Mouse (Mus musculus): ENCODE measurements around the gene Foxn4. TPM values are rescaled to one million over a fixed set of nuclear protein-coding genes. Genes with fewer than 3 reads are reported as not detected.

Gene Foxn4
- not detected in 2 replicates for polyA plus RNA-seq (2012; rRNA removed)

GRCm38 (mm10) chr5:114273693-114274402, at the start of gene Foxn4:
TSS of gene Foxn4 (minus strand) at chr5:114273807.
- no peak for DNase-seq (ENCODE audit: low read depth, low spot score)
- 1% methylated on average over 52 of the region's 56 CpGs for WGBS

- WGBS: 52% methylated on average over 25 of the region's 25 CpGs
- no peak for DNase-seq (ENCODE audit: low read depth, low spot score)
Measured at GRCm38 (mm10) chr5:114323105-114323790, 49.6 kb upstream of the Foxn4 start.

GRCm38 (mm10) chr5:114309680-114310036, 36.1 kb upstream of the Foxn4 start:
- whole genome bisulfite sequencing: 20% methylated on average over 11 of the region's 11 CpGs
- no peak for DNase-seq (ENCODE audit: low read depth, low spot score)

GRCm38 (mm10) chr5:114308765-114309679, 35.4 kb upstream of the Foxn4 start:
- DNase-seq (ENCODE audit: low read depth, low spot score): peak; percentile 16
- whole genome bisulfite sequencing: 31% methylated on average over 18 of the region's 18 CpGs

- DNase-seq (ENCODE audit: low read depth, low spot score): no peak
- 44% methylated on average over 5 of the region's 5 CpGs for WGBS
Measured at GRCm38 (mm10) chr5:114306496-114306895, 32.9 kb upstream of the Foxn4 start.

- WGBS: 74% methylated on average over 6 of the region's 6 CpGs
Measured at GRCm38 (mm10) chr5:114303166-114303565, 29.6 kb upstream of the Foxn4 start.

GRCm38 (mm10) chr5:114299883-114300610, 26.4 kb upstream of the Foxn4 start:
- 87% methylated on average over 24 of the region's 24 CpGs for WGBS
- no peak for DNase-seq (ENCODE audit: low read depth, low spot score)

More at GRCm38 (mm10) chr5:114303166-114303565, 29.6 kb upstream of the Foxn4 start:
- no peak for DNase-seq (ENCODE audit: low read depth, low spot score)

GRCm38 (mm10) chr5:114299156-114299855, 25.7 kb upstream of the Foxn4 start:
- DNase-seq (ENCODE audit: low read depth, low spot score): no peak
- WGBS: 46% methylated on average over 22 of the region's 22 CpGs

- WGBS: 48% methylated on average over 18 of the region's 18 CpGs
- DNase-seq (ENCODE audit: low read depth, low spot score): no peak
Measured at GRCm38 (mm10) chr5:114298212-114298894, 24.7 kb upstream of the Foxn4 start.

GRCm38 (mm10) chr5:114296693-114297631, 23.4 kb upstream of the Foxn4 start:
- no peak for DNase-seq (ENCODE audit: low read depth, low spot score)
- WGBS: 28% methylated on average over 22 of the region's 22 CpGs

GRCm38 (mm10) chr5:114290004-114290403, 16.4 kb upstream of the Foxn4 start:
- no peak for DNase-seq (ENCODE audit: low read depth, low spot score)
- WGBS: 74% methylated on average over 3 of the region's 3 CpGs

- no peak for DNase-seq (ENCODE audit: low read depth, low spot score)
Measured at GRCm38 (mm10) chr5:114288874-114289273, 15.3 kb upstream of the Foxn4 start, which contains the start of gene Myo1h. TSS of gene Myo1h (plus strand) at chr5:114289166.

GRCm38 (mm10) chr5:114288396-114288795, 14.8 kb upstream of the Foxn4 start:
- no peak for DNase-seq (ENCODE audit: low read depth, low spot score)
- WGBS: 78% methylated on average over 5 of the region's 5 CpGs

More at GRCm38 (mm10) chr5:114288874-114289273, 15.3 kb upstream of the Foxn4 start, which contains the start of gene Myo1h:
- 34% methylated on average over 13 of the region's 13 CpGs for WGBS

- WGBS: 58% methylated on average over 16 of the region's 16 CpGs
- no peak for DNase-seq (ENCODE audit: low read depth, low spot score)
Measured at GRCm38 (mm10) chr5:114286872-114287571, 13.4 kb upstream of the Foxn4 start.

- DNase-seq (ENCODE audit: low read depth, low spot score): no peak
- 79% methylated on average over 4 of the region's 4 CpGs for WGBS
Measured at GRCm38 (mm10) chr5:114286102-114286501, 12.5 kb upstream of the Foxn4 start.

GRCm38 (mm10) chr5:114285398-114285700, 11.7 kb upstream of the Foxn4 start:
- DNase-seq (ENCODE audit: low read depth, low spot score): no peak
- WGBS: 83% methylated on average over 3 of the region's 3 CpGs

Data from large intestine, adult 2 months (tissue).